9 mouse cellular contexts compared by ENCODE assay signal in genomic region chr2:21236846-21237245, GRCm38 (mm10). TPM values are rescaled to one million over a fixed set of nuclear protein-coding genes. Genes with fewer than 3 reads are reported as not detected.
A peak's percentile ranks its signal among the peaks of the same experiment; 100 is the strongest.
DNase-seq lines count a peak whose midpoint lies in the region; ATAC-seq and TF ChIP-seq lines count a peak whose summit lies in the region.
"Had no signal": no experiment of that assay in that cellular context is flagged by ENCODE, and none has a peak within 500 bp of the region (broad histone marks: within the 10 kb centered on the region; RNA-seq: fewer than 3 reads in every experiment).

No protein-coding gene starts in this region.

- no peaks in the 10 kb centered on the region for H3K36me3 ChIP-seq in kidney, embryonic 14.5 days (ENCODE audit: control insufficient read depth, insufficient read depth, low read length)

- DNase-seq in cerebellum, adult 2 months = peak; percentile 37 to 49
- DNase-seq in cerebellum, adult 11-12 months = no peak
- peak; percentile 31 for DNase-seq in kidney, postnatal 14 days
- DNase-seq in urinary bladder, postnatal 14 days (ENCODE audit: low spot score) = peak; percentile 22
- no peak for DNase-seq in urinary bladder, adult 2 months (ENCODE audit: low spot score)
- no peak for DNase-seq in right cerebral cortex, postnatal 14 days
- no peak for DNase-seq in gastrocnemius, adult 8-10 months (ENCODE audit: low spot score in 2 of 2)

- TF ChIP-seq CTCF in cerebellum, adult 2 months (IDR thresholded peaks at IDR 0.05; ENCODE audit: borderline replicate concordance, insufficient read depth, low read depth, low read length) = no peak

- H3K4me3 ChIP-seq in cerebellum, adult 2 months (replicated peaks; ENCODE audit: insufficient read depth, low read depth, low read length) = no peak overlapping the region
- no peak overlapping the region for H3K4me3 ChIP-seq in kidney, embryonic 14.5 days (ENCODE audit: low read length)

- H3K27ac ChIP-seq in cerebellum, adult 2 months (ENCODE audit: insufficient read depth, low read length) = no peak overlapping the region
- H3K27ac ChIP-seq in kidney, embryonic 14.5 days (ENCODE audit: low read depth, low read length) = no peak overlapping the region

- H3K4me1 ChIP-seq in cerebellum, adult 2 months (ENCODE audit: control insufficient read depth, insufficient read depth, low read length) = no peaks in the 10 kb centered on the region
- H3K4me1 ChIP-seq in kidney, embryonic 14.5 days (ENCODE audit: control insufficient read depth, insufficient read depth, low read length) = no peaks in the 10 kb centered on the region

- H3K27me3 ChIP-seq in cerebellum, adult 2 months (ENCODE audit: control insufficient read depth, insufficient read depth, low read length) = no peaks in the 10 kb centered on the region
- H3K27me3 ChIP-seq in kidney, embryonic 14.5 days (ENCODE audit: control insufficient read depth, insufficient read depth, low read length) = no peaks in the 10 kb centered on the region

- ATAC-seq in kidney, embryonic 14.5 days (ENCODE audit: low FRiP score, low TSS enrichment) = no peak
- ATAC-seq: intestine, embryonic 16.5 days had no signal

- H3K4me2 ChIP-seq in kidney, embryonic 14.5 days (replicated peaks; ENCODE audit: low read depth, low read length) = no peak overlapping the region

- no peaks in the 10 kb centered on the region for H3K9me3 ChIP-seq in kidney, embryonic 14.5 days (ENCODE audit: control insufficient read depth, low read length)

- 15% methylated on average over 5 of the region's 5 CpGs for WGBS in cerebellum, adult 2 months
- 45% methylated on average over 5 of the region's 5 CpGs for WGBS in kidney, embryonic 14.5 days

- no peak for TF ChIP-seq POLR2A in cerebellum, adult 2 months (IDR thresholded peaks at IDR 0.05; ENCODE audit: borderline replicate concordance, insufficient read depth, low read length)

- H3K9ac ChIP-seq in kidney, embryonic 14.5 days (ENCODE audit: low read depth, low read length) = no peak overlapping the region

RNA-seq across cellular contexts. Expression of gene Thnsl1, which starts 31.3 kb away (rescaled TPM):
- 11.0 and 11.5 TPM in 2 replicates for polyA plus RNA-seq in cerebellum, adult 2 months (2012; rRNA removed)
- polyA plus RNA-seq in kidney, embryonic 14.5 days (2014; fragmentation: Nextera tagmentation; extraction: Ambion mirVana) = 5.2 and 8.8 TPM in 2 replicates
- polyA plus RNA-seq in urinary bladder, adult 2 months (2012; rRNA removed) = 5.8 and 6.0 TPM in 2 replicates
- 1 to 10 TPM; 2.9 to 4.4 (median 4.0) TPM for total RNA-seq in gastrocnemius, adult 8-10 months (2022)

RNA-seq across cellular contexts. Expression of gene Enkur, which starts 31.7 kb away (rescaled TPM):
- polyA plus RNA-seq in cerebellum, adult 2 months (2012; rRNA removed) = 1.0 and 1.9 TPM in 2 replicates
- 0.35 and 0.59 TPM in 2 replicates for polyA plus RNA-seq in kidney, embryonic 14.5 days (2014; fragmentation: Nextera tagmentation; extraction: Ambion mirVana)
- polyA plus RNA-seq in urinary bladder, adult 2 months (2012; rRNA removed) = 1.4 and 2.4 TPM in 2 replicates
- total RNA-seq in gastrocnemius, adult 8-10 months (2022) = under 1 TPM in 2 of 4 experiments, not detected in 2; 0.25 to 0.56 TPM

Comparison
In these comparisons a context has a peak if more than half of its experiments do, and no peak if none do; other contexts are left out.
1. DNase-seq: peak in cerebellum, adult 2 months (2 of 2), kidney, postnatal 14 days (single experiment) and urinary bladder, postnatal 14 days (single experiment); none in cerebellum, adult 11-12 months (single experiment), urinary bladder, adult 2 months (single experiment), right cerebral cortex, postnatal 14 days (single experiment) and gastrocnemius, adult 8-10 months (0 of 2).